Mouse (Mus musculus) spleen, adult 2 months (tissue): Measurements from ENCODE around the gene Plekhm1.

Experiments used
- CTCF ChIP-seq: fragments of 200-500 bp; IDR thresholded peaks from 2 replicates; pipeline ENCODE4 v1.5.1; 2011; ENCODE audit warnings: mild to moderate bottlenecking, inconsistent platforms; ENCODE audit not compliant: insufficient read depth, insufficient read length, insufficient replicate concordance; ENCODE audit errors: extremely low read depth
- POLR2A ChIP-seq: fragments of 200-500 bp; IDR thresholded peaks from 2 replicates; pipeline ENCODE4 v1.6.1; 2011; ENCODE audit warnings: low read depth, low read length, inconsistent platforms

DNA sequence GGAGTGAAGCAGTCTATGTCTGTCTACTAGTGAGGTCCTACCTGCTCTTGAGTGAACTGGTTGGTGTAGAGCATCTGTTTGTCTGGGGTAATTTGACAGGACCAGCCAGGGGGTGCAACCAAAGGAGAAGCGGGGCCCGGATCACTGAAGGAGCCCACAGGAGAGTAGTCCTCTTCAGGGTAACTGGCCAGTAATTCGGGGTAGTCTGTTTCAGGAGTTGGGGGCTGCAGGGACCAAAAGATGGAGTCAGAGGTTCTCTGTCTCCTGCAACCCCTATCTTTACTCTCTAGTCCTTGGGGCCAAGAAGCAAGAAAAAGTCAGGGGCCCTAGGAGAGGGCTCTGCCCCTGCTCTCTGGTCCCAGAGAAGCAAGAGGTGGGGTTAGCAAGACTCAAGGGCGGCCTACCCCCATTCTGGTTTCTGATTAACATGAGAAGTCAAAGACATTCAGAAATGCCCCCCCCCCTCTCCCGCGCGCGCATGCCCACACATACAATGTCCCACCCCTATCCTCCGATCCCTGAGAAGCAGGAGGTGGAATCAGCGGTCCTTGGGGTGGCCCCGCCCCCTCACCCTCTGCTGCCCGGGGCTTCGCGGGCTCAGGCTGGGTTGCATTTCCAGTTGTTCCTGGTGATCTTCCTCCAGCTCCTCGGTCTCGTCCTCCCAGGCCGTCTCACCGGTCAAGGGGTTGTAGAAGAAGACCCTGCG, 72.9 kb downstream of the Plekhm1 start:
- TF ChIP-seq CTCF, result no peak
- no peak for TF ChIP-seq POLR2A
